Mouse (Mus musculus): ENCODE measurements at regions not wholly inside any gene's neighbourhood (a gene's known extent, or its start where the extent isn't known, plus 50 kb on each side); places are given as distances from the start of the nearest gene placed in this dataset.

DNA sequence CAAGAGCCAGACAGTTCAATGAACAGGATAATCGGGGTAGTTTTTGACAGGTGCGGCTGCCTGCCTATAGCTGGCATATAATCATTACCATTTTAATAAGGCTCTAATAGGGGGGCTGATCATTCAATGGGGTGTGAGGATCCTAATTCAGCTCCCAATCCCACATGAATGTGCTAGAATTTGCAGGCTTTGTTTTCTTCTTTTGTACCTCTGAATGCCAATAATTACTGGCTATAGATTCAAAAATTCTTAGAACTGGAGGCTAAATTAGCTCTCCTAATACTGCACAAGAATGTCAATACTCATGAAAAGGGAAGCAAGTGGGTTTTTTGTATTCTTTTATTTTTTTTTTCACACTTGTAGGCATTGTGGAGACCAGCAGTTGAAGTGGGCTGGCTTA is 104.3 kb downstream of the Ascl1 start:
- Histone ChIP-seq H3K9me3 (ENCODE audit: control insufficient read depth, insufficient read depth, low read depth, low read length) (no peaks in the 10 kb centered on the region), H3K27ac (ENCODE audit: insufficient read depth, low read depth, low read length, poor library complexity, severe bottlenecking) (no peak overlapping the region), H3K4me1 (ENCODE audit: control insufficient read depth in 2 of 2, insufficient read depth in 2 of 2, low read length in 2 of 2, poor library complexity in 1 of 2) (no peaks in the 10 kb centered on the region), H3K36me3 (ENCODE audit: control insufficient read depth, insufficient read depth, low read length, poor library complexity, severe bottlenecking) (no peaks in the 10 kb centered on the region), H3K4me3 (ENCODE audit: insufficient read depth in 1 of 2, low read depth in 1 of 2, low read length in 2 of 2, poor library complexity in 1 of 2, severe bottlenecking in 1 of 2) (no peak overlapping the region), H3K9ac (ENCODE audit: insufficient read depth, low read depth, low read length, poor library complexity, severe bottlenecking) (no peak overlapping the region)
- TF ChIP-seq MAFK (IDR thresholded peaks at IDR 0.05; ENCODE audit: insufficient read depth, low read depth, low read length), result no peak
- TF ChIP-seq HCFC1 (IDR thresholded peaks at IDR 0.05; ENCODE audit: borderline replicate concordance, insufficient read depth, low read length), result no peak
- no peak for TF ChIP-seq CHD2 (IDR thresholded peaks at IDR 0.05; ENCODE audit: low read depth, low read length)
- TF ChIP-seq ZC3H11A (IDR thresholded peaks at IDR 0.05; ENCODE audit: borderline replicate concordance, low read depth, low read length), result no peak
- no peak for TF ChIP-seq ZNF384 (IDR thresholded peaks at IDR 0.05; ENCODE audit: low read depth, low read length)
- in situ Hi-C loops (cut with MboI; ENCODE audit: low sequenced_read_pairs in 2 of 2, unreplicated experiment in 2 of 2), result no loop called here
- DNase-seq (ENCODE audit: low read depth, low spot score), result no peak

DNA sequence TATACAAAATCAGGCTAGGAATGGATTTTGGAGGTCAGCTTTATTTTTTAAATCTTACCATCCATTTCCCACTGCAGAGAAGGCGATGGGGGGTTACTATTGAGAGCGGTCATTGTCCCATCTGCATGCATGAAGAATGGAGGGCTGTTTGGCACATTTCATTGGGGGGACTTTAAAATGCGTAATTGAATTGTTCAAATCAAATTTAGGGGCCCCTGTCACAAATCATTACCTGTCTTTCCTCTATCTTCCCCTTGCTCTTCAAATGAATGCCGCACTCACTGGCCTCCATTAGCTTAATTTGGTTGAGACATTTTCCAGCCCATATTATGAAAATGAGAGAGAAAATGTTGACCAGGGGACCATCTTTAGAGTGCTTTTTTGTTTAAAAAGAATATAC is 108.2 kb downstream of the Ascl1 start:
- no peaks in the 10 kb centered on the region for H3K36me3 ChIP-seq (ENCODE audit: control insufficient read depth, insufficient read depth, low read length, poor library complexity, severe bottlenecking)

DNA sequence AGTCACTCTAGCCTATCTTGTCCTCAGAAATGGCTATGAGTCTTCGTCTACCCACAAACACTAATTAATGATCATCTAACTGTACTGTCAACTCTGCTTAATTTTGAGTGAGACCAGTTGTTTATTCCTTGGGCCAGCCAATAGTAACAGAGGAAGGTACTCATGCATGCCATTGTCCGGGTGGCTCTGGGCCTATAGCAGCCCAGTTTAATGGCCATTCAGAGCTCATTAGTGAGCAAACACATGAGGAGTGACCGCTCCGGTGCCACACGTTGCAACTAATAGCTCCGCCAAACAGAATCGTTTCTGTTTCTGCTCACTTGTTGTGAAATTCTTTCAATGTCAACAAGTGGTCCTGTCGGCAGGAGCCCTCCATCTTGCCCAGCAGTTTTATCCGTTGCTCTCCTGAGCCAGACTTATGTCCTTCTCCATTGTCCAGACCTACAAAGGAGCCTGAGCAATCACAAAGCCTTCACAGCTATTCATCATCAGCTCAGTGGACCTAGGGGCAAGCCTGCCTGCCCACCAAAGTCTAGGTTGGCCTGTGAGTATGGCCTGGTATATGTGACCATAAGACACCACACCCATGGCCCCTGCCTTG is 108.8 kb downstream of the Ascl1 start:
- no peaks in the 10 kb centered on the region for H3K36me3 ChIP-seq (ENCODE audit: control insufficient read depth, insufficient read depth, low read length, poor library complexity, severe bottlenecking)
- in situ Hi-C loops (cut with MboI; ENCODE audit: low sequenced_read_pairs in 2 of 2, unreplicated experiment in 2 of 2), result no loop called here
- no peaks in the 10 kb centered on the region for H3K9me3 ChIP-seq (ENCODE audit: control insufficient read depth, insufficient read depth, low read depth, low read length)
- H3K27ac ChIP-seq (ENCODE audit: insufficient read depth, low read depth, low read length, poor library complexity, severe bottlenecking), result no peak overlapping the region
- no peak overlapping the region for H3K4me3 ChIP-seq (ENCODE audit: insufficient read depth in 1 of 2, low read depth in 1 of 2, low read length in 2 of 2, poor library complexity in 1 of 2, severe bottlenecking in 1 of 2)
- H3K4me1 ChIP-seq (ENCODE audit: control insufficient read depth in 2 of 2, insufficient read depth in 2 of 2, low read length in 2 of 2, poor library complexity in 1 of 2), result no peaks in the 10 kb centered on the region
- no peak for DNase-seq (ENCODE audit: low read depth, low spot score)
- no peak overlapping the region for H3K9ac ChIP-seq (ENCODE audit: insufficient read depth, low read depth, low read length, poor library complexity, severe bottlenecking)
- no peak for TF ChIP-seq MAFK (IDR thresholded peaks at IDR 0.05; ENCODE audit: insufficient read depth, low read depth, low read length)
- TF ChIP-seq ZNF384 (IDR thresholded peaks at IDR 0.05; ENCODE audit: low read depth, low read length), result no peak
- no peak for TF ChIP-seq HCFC1 (IDR thresholded peaks at IDR 0.05; ENCODE audit: borderline replicate concordance, insufficient read depth, low read length)
- no peak for TF ChIP-seq ZC3H11A (IDR thresholded peaks at IDR 0.05; ENCODE audit: borderline replicate concordance, low read depth, low read length)
- TF ChIP-seq CHD2 (IDR thresholded peaks at IDR 0.05; ENCODE audit: low read depth, low read length), result no peak

More for the DNA sequence above, 108.2 kb downstream of the Ascl1 start:
- no peak for DNase-seq (ENCODE audit: low read depth, low spot score)
- TF ChIP-seq MAFK (IDR thresholded peaks at IDR 0.05; ENCODE audit: insufficient read depth, low read depth, low read length) (no peak), CHD2 (IDR thresholded peaks at IDR 0.05; ENCODE audit: low read depth, low read length) (no peak), ZC3H11A (IDR thresholded peaks at IDR 0.05; ENCODE audit: borderline replicate concordance, low read depth, low read length) (no peak), HCFC1 (IDR thresholded peaks at IDR 0.05; ENCODE audit: borderline replicate concordance, insufficient read depth, low read length) (no peak), ZNF384 (IDR thresholded peaks at IDR 0.05; ENCODE audit: low read depth, low read length) (no peak)
- Histone ChIP-seq H3K27ac (ENCODE audit: insufficient read depth, low read depth, low read length, poor library complexity, severe bottlenecking) (no peak overlapping the region), H3K4me3 (ENCODE audit: insufficient read depth in 1 of 2, low read depth in 1 of 2, low read length in 2 of 2, poor library complexity in 1 of 2, severe bottlenecking in 1 of 2) (no peak overlapping the region), H3K4me1 (ENCODE audit: control insufficient read depth in 2 of 2, insufficient read depth in 2 of 2, low read length in 2 of 2, poor library complexity in 1 of 2) (no peaks in the 10 kb centered on the region), H3K9me3 (ENCODE audit: control insufficient read depth, insufficient read depth, low read depth, low read length) (no peaks in the 10 kb centered on the region), H3K9ac (ENCODE audit: insufficient read depth, low read depth, low read length, poor library complexity, severe bottlenecking) (no peak overlapping the region)
- in situ Hi-C loops (cut with MboI; ENCODE audit: low sequenced_read_pairs in 2 of 2, unreplicated experiment in 2 of 2), result no loop called here

DNA sequence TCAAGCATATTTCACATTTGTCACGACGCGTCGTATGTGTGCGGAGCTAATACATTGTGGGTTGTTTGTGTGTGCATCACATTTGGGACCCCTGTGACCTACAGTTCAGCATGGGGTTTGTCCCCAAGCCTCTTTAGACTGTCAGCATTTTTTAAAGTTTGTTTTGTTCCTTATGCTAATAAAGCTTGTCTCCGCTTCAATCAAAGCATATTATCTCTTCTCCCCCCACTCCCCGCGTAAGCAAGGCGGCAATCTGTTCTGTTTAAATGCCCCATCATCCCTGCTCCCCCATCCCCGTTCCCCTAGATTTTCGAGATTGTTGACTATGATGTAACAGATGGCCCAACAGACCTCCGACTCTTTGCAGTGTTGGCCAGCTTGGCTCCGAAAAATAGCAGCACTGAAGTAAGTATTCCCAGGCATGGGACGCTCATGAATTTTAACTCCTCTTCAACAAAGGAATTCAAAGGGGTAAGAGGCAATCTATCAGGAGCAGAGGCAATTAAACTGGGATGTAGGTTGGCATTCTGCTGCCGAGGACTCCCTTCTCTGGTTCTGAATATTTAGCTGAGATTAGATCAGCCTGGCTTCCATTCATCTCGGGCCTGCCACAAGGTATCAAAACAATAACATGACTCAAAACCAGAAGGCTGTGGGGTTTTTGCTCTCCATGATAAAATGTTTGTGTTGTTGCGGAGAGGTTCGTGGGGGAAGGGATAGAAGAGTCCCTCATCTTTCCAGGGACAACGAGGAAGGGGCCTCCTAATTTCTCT is 141.9 kb downstream of the Ascl1 start:
- Histone ChIP-seq H3K27ac (ENCODE audit: insufficient read depth, low read depth, low read length, poor library complexity, severe bottlenecking) (no peak overlapping the region), H3K9ac (ENCODE audit: insufficient read depth, low read depth, low read length, poor library complexity, severe bottlenecking) (no peak overlapping the region), H3K4me1 (ENCODE audit: control insufficient read depth in 2 of 2, insufficient read depth in 2 of 2, low read length in 2 of 2, poor library complexity in 1 of 2) (no peaks in the 10 kb centered on the region), H3K9me3 (ENCODE audit: control insufficient read depth, insufficient read depth, low read depth, low read length) (no peaks in the 10 kb centered on the region), H3K4me3 (ENCODE audit: insufficient read depth in 1 of 2, low read depth in 1 of 2, low read length in 2 of 2, poor library complexity in 1 of 2, severe bottlenecking in 1 of 2) (no peak overlapping the region), H3K36me3 (ENCODE audit: control insufficient read depth, insufficient read depth, low read length, poor library complexity, severe bottlenecking) (no peaks in the 10 kb centered on the region)
- DNase-seq (ENCODE audit: low read depth, low spot score), result no peak
- in situ Hi-C loops (cut with MboI; ENCODE audit: low sequenced_read_pairs in 2 of 2, unreplicated experiment in 2 of 2), result no loop called here
- TF ChIP-seq HCFC1 (IDR thresholded peaks at IDR 0.05; ENCODE audit: borderline replicate concordance, insufficient read depth, low read length), result no peak
